Mouse (Mus musculus) forebrain, embryonic 16.5 days (tissue): Measurements from ENCODE around the gene Fam122a. TPM values are rescaled to one million over a fixed set of nuclear protein-coding genes. Genes with fewer than 3 reads are reported as not detected.

ENCODE experiments used
- ATAC-seq: fragments of 200-750 bp; cut with Nextera tagmentation; 2 replicates; pipeline ENCODE4 v1.8.0; 2017; ENCODE audit warnings: mild to moderate bottlenecking, moderate library complexity
- H3K27ac ChIP-seq: fragments of 300-500 bp; sonication (generic); 2 replicates; pipeline ENCODE4 v1.5.1; 2014; ENCODE audit warnings: low read length, control low read depth
- H3K27me3 ChIP-seq: fragments of 300-500 bp; sonication (generic); replicated peaks from 2 replicates; pipeline ENCODE4 v1.6.1; 2014; ENCODE audit warnings: low read length; ENCODE audit not compliant: control insufficient read depth, insufficient read depth
- H3K36me3 ChIP-seq: fragments of 300-500 bp; sonication (generic); 2 replicates; pipeline ENCODE4 v1.6.1; 2014; ENCODE audit not compliant: control insufficient read depth, insufficient read depth
- H3K4me1 ChIP-seq: fragments of 300-500 bp; sonication (generic); replicated peaks from 2 replicates; pipeline ENCODE4 v1.6.1; 2014; ENCODE audit warnings: low read length; ENCODE audit not compliant: control insufficient read depth, insufficient read depth
- H3K4me2 ChIP-seq: fragments of 300-500 bp; sonication (generic); 2 replicates; pipeline ENCODE4 v1.6.1; 2014; ENCODE audit warnings: mild to moderate bottlenecking, low read length, control low read depth
- H3K4me3 ChIP-seq: fragments of 300-500 bp; sonication (generic); replicated peaks from 2 replicates; pipeline ENCODE4 v1.5.1; 2014; ENCODE audit warnings: mild to moderate bottlenecking, low read length, control low read depth
- H3K9ac ChIP-seq: fragments of 300-500 bp; sonication (generic); replicated peaks from 2 replicates; pipeline ENCODE4 v1.6.1; 2014; ENCODE audit warnings: low read depth, low read length, control low read depth
- H3K9me3 ChIP-seq: fragments of 300-500 bp; sonication (generic); 2 replicates; pipeline ENCODE4 v1.6.1; 2016; ENCODE audit warnings: low read length; ENCODE audit not compliant: control insufficient read depth
- WGBS: fragments of 180-500 bp; shearing (Covaris S2); extraction: QIAGEN DNeasy Blood & Tissue Kit; methylation state at CpG from one replicate; pipeline ENCODE4 v1.1.7; 2014; 5-methylcytosine and 5-hydroxymethylcytosine counted together
- polyA plus RNA-seq: library from polyadenylated mRNA; unstranded; fragments of >200 nt; fragmentation: Nextera tagmentation; extraction: Ambion mirVana; gene quantifications from 2 replicates; pipeline ENCODE4 v1.2.1, GENCODE M21; 2015

Gene Fam122a
- 47.8 and 50.2 TPM in 2 replicates for polyA plus RNA-seq

- H3K27me3 ChIP-seq: no peaks in the 10 kb centered on the region
- peaks cover 14% of the 10 kb centered on the region for H3K4me1 ChIP-seq
- peak within 1 kb of the TSS; percentile 93 for H3K27ac ChIP-seq
- ATAC-seq: peak; percentile 98
- H3K9me3 ChIP-seq: no peaks in the 10 kb centered on the region
- H3K4me2 ChIP-seq: peak within 1 kb of the TSS; percentile 91
- H3K36me3 ChIP-seq: no peaks in the 10 kb centered on the region
- peak within 1 kb of the TSS; percentile 91 for H3K4me3 ChIP-seq
- under 1% methylated on average over 82 of the region's 92 CpGs for WGBS
- peak within 1 kb of the TSS; percentile 77 for H3K9ac ChIP-seq
Observed at GRCm38 (mm10) chr19:24476929-24477882, at the start of gene Fam122a. Fam122a (minus strand) TSS chr19:24477356.

- Histone ChIP-seq H3K9ac (no peak overlapping the region), H3K36me3 (no peaks in the 10 kb centered on the region), H3K27ac (no peak overlapping the region), H3K4me1 (no peaks in the 10 kb centered on the region), H3K9me3 (no peaks in the 10 kb centered on the region), H3K4me3 (no peak overlapping the region), H3K4me2 (no peak overlapping the region), H3K27me3 (no peaks in the 10 kb centered on the region)
- ATAC-seq: 0 out of 2 replicates have a peak, but pooled peaks have one; percentile 40
- 67% methylated on average over 15 of the region's 15 CpGs for WGBS
Observed at GRCm38 (mm10) chr19:24523476-24524313, 46.5 kb upstream of the Fam122a start.

- H3K9me3 ChIP-seq: no peaks in the 10 kb centered on the region
- H3K4me2 ChIP-seq: no peak overlapping the region
- no peak for ATAC-seq
- no peaks in the 10 kb centered on the region for H3K4me1 ChIP-seq
- H3K4me3 ChIP-seq: no peak overlapping the region
- no peaks in the 10 kb centered on the region for H3K27me3 ChIP-seq
- H3K27ac ChIP-seq: no peak overlapping the region
- WGBS: 89% methylated on average over 7 of the region's 7 CpGs
- H3K9ac ChIP-seq: no peak overlapping the region
- no peaks in the 10 kb centered on the region for H3K36me3 ChIP-seq
Observed at GRCm38 (mm10) chr19:24521997-24522396, 44.8 kb upstream of the Fam122a start.

- 89% methylated on average over 9 of the region's 9 CpGs for WGBS
- H3K27me3 ChIP-seq: no peaks in the 10 kb centered on the region
- no peaks in the 10 kb centered on the region for H3K4me1 ChIP-seq
- H3K4me3 ChIP-seq: no peak overlapping the region
- no peaks in the 10 kb centered on the region for H3K9me3 ChIP-seq
- H3K36me3 ChIP-seq: no peaks in the 10 kb centered on the region
- H3K4me2 ChIP-seq: no peak overlapping the region
- no peak for ATAC-seq
- no peak overlapping the region for H3K9ac ChIP-seq
- H3K27ac ChIP-seq: no peak overlapping the region
Observed at GRCm38 (mm10) chr19:24521146-24521545, 44.0 kb upstream of the Fam122a start.

- H3K4me3 ChIP-seq: no peak overlapping the region
- H3K9me3 ChIP-seq: no peaks in the 10 kb centered on the region
- ATAC-seq: no peak
- no peaks in the 10 kb centered on the region for H3K36me3 ChIP-seq
- WGBS: 94% methylated on average over 6 of the region's 6 CpGs
- H3K4me2 ChIP-seq: no peak overlapping the region
- no peak overlapping the region for H3K9ac ChIP-seq
- H3K4me1 ChIP-seq: no peaks in the 10 kb centered on the region
- no peaks in the 10 kb centered on the region for H3K27me3 ChIP-seq
- no peak overlapping the region for H3K27ac ChIP-seq
Observed at GRCm38 (mm10) chr19:24519732-24520409, 42.7 kb upstream of the Fam122a start.

GRCm38 (mm10) chr19:24518384-24518783 lies 41.2 kb upstream of the Fam122a start:
- H3K4me1 ChIP-seq: no peaks in the 10 kb centered on the region
- no peak overlapping the region for H3K9ac ChIP-seq
- no peak overlapping the region for H3K4me2 ChIP-seq
- no peaks in the 10 kb centered on the region for H3K27me3 ChIP-seq
- H3K36me3 ChIP-seq: no peaks in the 10 kb centered on the region
- H3K27ac ChIP-seq: no peak overlapping the region
- H3K4me3 ChIP-seq: no peak overlapping the region
- no peaks in the 10 kb centered on the region for H3K9me3 ChIP-seq
- no peak for ATAC-seq

GRCm38 (mm10) chr19:24517057-24517456 lies 39.9 kb upstream of the Fam122a start:
- no peak overlapping the region for H3K27ac ChIP-seq
- ATAC-seq: no peak
- no peaks in the 10 kb centered on the region for H3K4me1 ChIP-seq
- no peaks in the 10 kb centered on the region for H3K27me3 ChIP-seq
- 87% methylated on average over 7 of the region's 7 CpGs for WGBS
- no peaks in the 10 kb centered on the region for H3K9me3 ChIP-seq
- no peak overlapping the region for H3K4me2 ChIP-seq
- H3K4me3 ChIP-seq: no peak overlapping the region
- H3K9ac ChIP-seq: no peak overlapping the region
- H3K36me3 ChIP-seq: no peaks in the 10 kb centered on the region

GRCm38 (mm10) chr19:24515941-24516340 lies 38.8 kb upstream of the Fam122a start:
- Histone ChIP-seq H3K9me3 (no peaks in the 10 kb centered on the region), H3K4me2 (no peak overlapping the region), H3K9ac (no peak overlapping the region)

More at GRCm38 (mm10) chr19:24515941-24516340, 38.8 kb upstream of the Fam122a start:
- H3K4me3 ChIP-seq: no peak overlapping the region
- no peak for ATAC-seq
- no peaks in the 10 kb centered on the region for H3K27me3 ChIP-seq
- WGBS: 86% methylated on average over 3 of the region's 3 CpGs
- H3K36me3 ChIP-seq: no peaks in the 10 kb centered on the region
- no peak overlapping the region for H3K27ac ChIP-seq
- no peaks in the 10 kb centered on the region for H3K4me1 ChIP-seq
